Mouse (Mus musculus) embryonic facial prominence, embryonic 14.5 days (tissue): ENCODE data around the gene Lpin3. TPM values are rescaled to one million over a fixed set of nuclear protein-coding genes. Genes with fewer than 3 reads are reported as not detected.

Experiments used
- ATAC-seq: fragments of 200-750 bp; cut with Nextera tagmentation; 2 replicates; pipeline ENCODE4 v1.8.0; 2017; ENCODE audit warnings: low read depth, moderate number of reproducible peaks, moderate TSS enrichment
- DNase-seq: peaks from one replicate; pipeline ENCODE4 v3.0.0-alpha.2; 2015; ENCODE audit warnings: low spot score
- H3K27ac ChIP-seq: fragments of 300-500 bp; sonication (generic); replicated peaks from 2 replicates; pipeline ENCODE4 v1.5.1; 2014; ENCODE audit warnings: low read depth, mild to moderate bottlenecking, low read length, moderate library complexity
- H3K27me3 ChIP-seq: fragments of 300-500 bp; sonication (generic); replicated peaks from 2 replicates; pipeline ENCODE4 v1.6.1; 2014; ENCODE audit warnings: low read length; ENCODE audit not compliant: control insufficient read depth, insufficient read depth
- H3K36me3 ChIP-seq: fragments of 300-500 bp; sonication (generic); 2 replicates; pipeline ENCODE4 v1.6.1; 2014; ENCODE audit warnings: low read length, mixed read lengths; ENCODE audit not compliant: control insufficient read depth, insufficient read depth
- H3K4me1 ChIP-seq: fragments of 300-500 bp; sonication (generic); 2 replicates; pipeline ENCODE4 v1.6.1; 2014; ENCODE audit warnings: antibody characterized with exemption, low read length; ENCODE audit not compliant: control insufficient read depth, insufficient read depth
- H3K4me2 ChIP-seq: fragments of 300-500 bp; sonication (generic); 2 replicates; pipeline ENCODE4 v1.6.1; 2014; ENCODE audit warnings: low read depth, mild to moderate bottlenecking, low read length, moderate library complexity, mixed read lengths
- H3K4me3 ChIP-seq: fragments of 300-500 bp; sonication (generic); 2 replicates; pipeline ENCODE4 v1.5.1; 2014; ENCODE audit warnings: low read depth, mild to moderate bottlenecking, low read length
- H3K9ac ChIP-seq: fragments of 300-500 bp; sonication (generic); 2 replicates; pipeline ENCODE4 v1.6.1; 2014; ENCODE audit warnings: low read depth, mild to moderate bottlenecking, low read length, moderate library complexity, mixed read lengths
- H3K9me3 ChIP-seq: fragments of 300-500 bp; sonication (generic); 2 replicates; pipeline ENCODE4 v1.6.1; 2016; ENCODE audit warnings: low read length; ENCODE audit not compliant: control insufficient read depth
- WGBS: fragments of 180-500 bp; shearing (Covaris S2); extraction: QIAGEN DNeasy Blood & Tissue Kit; methylation state at CpG from one replicate; pipeline ENCODE4 v1.1.7; 2014; 5-methylcytosine and 5-hydroxymethylcytosine counted together
- polyA plus RNA-seq: library from polyadenylated mRNA; unstranded; fragments of >200 nt; fragmentation: Nextera tagmentation; extraction: Ambion mirVana; gene quantifications from 2 replicates; pipeline ENCODE4 v1.2.1, GENCODE M21; 2014

Lpin3 gene
- 1.1 and 1.4 TPM in 2 replicates for polyA plus RNA-seq

GRCm38 (mm10) chr2:160880453-160881195 lies at the start of gene Lpin3:
TSS of gene Lpin3 (plus strand) at chr2:160880670.
- Histone ChIP-seq H3K4me3 (no peak within 1 kb of the TSS), H3K4me1 (no peaks in the 10 kb centered on the region), H3K4me2 (no peak within 1 kb of the TSS), H3K27me3 (no peaks in the 10 kb centered on the region), H3K27ac (no peak within 1 kb of the TSS), H3K36me3 (no peaks in the 10 kb centered on the region), H3K9me3 (no peaks in the 10 kb centered on the region), H3K9ac (no peak within 1 kb of the TSS)
- WGBS: 63% methylated on average over 13 of the region's 13 CpGs
- no peak for ATAC-seq
- DNase-seq: no peak

- H3K27ac ChIP-seq: no peak overlapping the region
- H3K27me3 ChIP-seq: no peaks in the 10 kb centered on the region
- DNase-seq (no peak), ATAC-seq (no peak)
- no peaks in the 10 kb centered on the region for H3K4me1 ChIP-seq
- no peaks in the 10 kb centered on the region for H3K9me3 ChIP-seq
- no peak overlapping the region for H3K9ac ChIP-seq
- H3K36me3 ChIP-seq: no peaks in the 10 kb centered on the region
- H3K4me3 ChIP-seq: no peak overlapping the region
- no peak overlapping the region for H3K4me2 ChIP-seq
Measured at GRCm38 (mm10) chr2:160840838-160841237, 39.6 kb upstream of the Lpin3 start.

GRCm38 (mm10) chr2:160847664-160848063 lies 32.8 kb upstream of the Lpin3 start:
- DNase-seq (no peak), ATAC-seq (no peak)
- H3K4me2 ChIP-seq: no peak overlapping the region
- 76% methylated on average over 1 of the region's 1 CpGs for WGBS
- no peak overlapping the region for H3K27ac ChIP-seq
- H3K27me3 ChIP-seq: no peaks in the 10 kb centered on the region
- H3K36me3 ChIP-seq: no peaks in the 10 kb centered on the region
- H3K4me3 ChIP-seq: no peak overlapping the region
- H3K9ac ChIP-seq: no peak overlapping the region
- H3K9me3 ChIP-seq: no peaks in the 10 kb centered on the region
- no peaks in the 10 kb centered on the region for H3K4me1 ChIP-seq

GRCm38 (mm10) chr2:160848186-160848585 lies 32.3 kb upstream of the Lpin3 start:
- Histone ChIP-seq H3K27ac (no peak overlapping the region), H3K27me3 (no peaks in the 10 kb centered on the region), H3K9me3 (no peaks in the 10 kb centered on the region), H3K9ac (no peak overlapping the region), H3K4me2 (no peak overlapping the region), H3K36me3 (no peaks in the 10 kb centered on the region), H3K4me1 (no peaks in the 10 kb centered on the region), H3K4me3 (no peak overlapping the region)
- DNase-seq (no peak), ATAC-seq (no peak)
- WGBS: 81% methylated on average over 2 of the region's 2 CpGs

GRCm38 (mm10) chr2:160849617-160850240 lies 30.7 kb upstream of the Lpin3 start:
- Histone ChIP-seq H3K4me3 (no peak overlapping the region), H3K27me3 (no peaks in the 10 kb centered on the region), H3K4me1 (no peaks in the 10 kb centered on the region), H3K36me3 (no peaks in the 10 kb centered on the region), H3K9me3 (no peaks in the 10 kb centered on the region), H3K27ac (no peak overlapping the region), H3K4me2 (no peak overlapping the region), H3K9ac (no peak overlapping the region)
- WGBS: 77% methylated on average over 3 of the region's 3 CpGs
- DNase-seq: no peak
- no peak for ATAC-seq

GRCm38 (mm10) chr2:160850360-160850759 lies 30.1 kb upstream of the Lpin3 start:
- H3K4me2 ChIP-seq: no peak overlapping the region
- no peaks in the 10 kb centered on the region for H3K27me3 ChIP-seq
- H3K9ac ChIP-seq: no peak overlapping the region
- no peak for ATAC-seq
- WGBS: 67% methylated on average over 3 of the region's 3 CpGs
- no peaks in the 10 kb centered on the region for H3K36me3 ChIP-seq
- H3K4me3 ChIP-seq: no peak overlapping the region
- no peaks in the 10 kb centered on the region for H3K9me3 ChIP-seq
- no peak overlapping the region for H3K27ac ChIP-seq
- no peaks in the 10 kb centered on the region for H3K4me1 ChIP-seq
- no peak for DNase-seq

GRCm38 (mm10) chr2:160854687-160855086 lies 25.8 kb upstream of the Lpin3 start:
- H3K9me3 ChIP-seq: no peaks in the 10 kb centered on the region
- no peak overlapping the region for H3K4me3 ChIP-seq
- H3K27me3 ChIP-seq: no peaks in the 10 kb centered on the region
- no peaks in the 10 kb centered on the region for H3K36me3 ChIP-seq
- H3K9ac ChIP-seq: no peak overlapping the region
- no peak for ATAC-seq
- H3K4me1 ChIP-seq: no peaks in the 10 kb centered on the region
- no peak overlapping the region for H3K4me2 ChIP-seq
- DNase-seq: no peak
- no peak overlapping the region for H3K27ac ChIP-seq

GRCm38 (mm10) chr2:160856359-160857102 lies 23.9 kb upstream of the Lpin3 start:
- no peaks in the 10 kb centered on the region for H3K9me3 ChIP-seq
- no peak for DNase-seq
- H3K36me3 ChIP-seq: no peaks in the 10 kb centered on the region
- no peaks in the 10 kb centered on the region for H3K27me3 ChIP-seq
- WGBS: 80% methylated on average over 5 of the region's 5 CpGs
- no peak overlapping the region for H3K9ac ChIP-seq
- ATAC-seq: no peak
- H3K4me2 ChIP-seq: no peak overlapping the region
- no peak overlapping the region for H3K27ac ChIP-seq
- H3K4me1 ChIP-seq: no peaks in the 10 kb centered on the region
- H3K4me3 ChIP-seq: no peak overlapping the region
